Mouse (Mus musculus) E14TG2a.4 (cell line): ENCODE results near the gene Rab19.

ENCODE experiments used
- H3K27me3 ChIP-seq: 2 replicates; pipeline ENCODE4 v1.6.1; 2014; ENCODE audit warnings: low read length, control low read depth; ENCODE audit not compliant: insufficient read depth
- H3K36me3 ChIP-seq: 2 replicates; pipeline ENCODE4 v1.6.1; 2014; ENCODE audit warnings: low read length, control low read depth; ENCODE audit not compliant: insufficient read depth
- H3K4me1 ChIP-seq: replicated peaks from 2 replicates; pipeline ENCODE4 v1.6.1; 2014; ENCODE audit warnings: low read depth, low read length, control low read depth
- H3K4me3 ChIP-seq: replicated peaks from 2 replicates; pipeline ENCODE4 v1.5.1; 2014; ENCODE audit warnings: mild to moderate bottlenecking, low read length
- H3K9me3 ChIP-seq: 2 replicates; pipeline ENCODE4 v1.6.1; 2014; ENCODE audit warnings: low read length, control low read depth
- CTCF ChIP-seq: conservative IDR thresholded peaks from 2 replicates; pipeline ENCODE4 v1.5.1; 2014; ENCODE audit warnings: low read length
- NANOG ChIP-seq: IDR thresholded peaks from 2 replicates; pipeline ENCODE4 v1.6.1; 2014; ENCODE audit warnings: borderline replicate concordance, low read length, mixed read lengths
- POU5F1 ChIP-seq: IDR thresholded peaks from 2 replicates; pipeline ENCODE4 v1.6.1; 2014; ENCODE audit warnings: low read length, borderline replicate concordance

Gene Rab19

GRCm38 (mm10) chr6:39419386-39419850 is 38.4 kb downstream of the Rab19 start:
- Histone ChIP-seq H3K9me3 (no peaks in the 10 kb centered on the region), H3K4me1 (peaks cover 58% of the 10 kb centered on the region), H3K4me3 (peak overlapping the region; percentile 98), H3K27me3 (no peaks in the 10 kb centered on the region), H3K36me3 (peaks cover 41% of the 10 kb centered on the region)
- TF ChIP-seq NANOG: no peak
- no peak for TF ChIP-seq POU5F1
- no peak for TF ChIP-seq CTCF

- H3K36me3 ChIP-seq: peaks cover 35% of the 10 kb centered on the region
- peak within 1 kb of the TSS; percentile 98 for H3K4me3 ChIP-seq
- no peaks in the 10 kb centered on the region for H3K27me3 ChIP-seq
- no peaks in the 10 kb centered on the region for H3K9me3 ChIP-seq
- TF ChIP-seq NANOG (no peak), POU5F1 (no peak)
- H3K4me1 ChIP-seq: peaks cover 58% of the 10 kb centered on the region
These were observed 39.1 kb downstream of the Rab19 start, which contains the start of gene Mkrn1 for GRCm38 (mm10) chr6:39419851-39420721. Gene Mkrn1 (minus strand): TSS chr6:39420462.

GRCm38 (mm10) chr6:39420867-39421266 is 39.9 kb downstream of the Rab19 start:
- Histone ChIP-seq H3K4me1 (peaks cover 65% of the 10 kb centered on the region), H3K36me3 (peaks cover 32% of the 10 kb centered on the region), H3K27me3 (no peaks in the 10 kb centered on the region), H3K4me3 (peak overlapping the region; percentile 98), H3K9me3 (no peaks in the 10 kb centered on the region)
- TF ChIP-seq CTCF (no peak), POU5F1 (peak; percentile 61; the same call in 1 of the 2 replicates)

- TF ChIP-seq POU5F1: no peak
- TF ChIP-seq CTCF: no peak
- no peaks in the 10 kb centered on the region for H3K27me3 ChIP-seq
- H3K9me3 ChIP-seq: no peaks in the 10 kb centered on the region
- H3K36me3 ChIP-seq: peaks cover 12% of the 10 kb centered on the region
- peaks cover 66% of the 10 kb centered on the region for H3K4me1 ChIP-seq
- peak overlapping the region; percentile 98 for H3K4me3 ChIP-seq
These were observed 42.2 kb downstream of the Rab19 start for GRCm38 (mm10) chr6:39423130-39423551.

- TF ChIP-seq CTCF: no peak
- no peak for TF ChIP-seq POU5F1
- TF ChIP-seq NANOG: no peak
- H3K4me1 ChIP-seq: peaks cover 72% of the 10 kb centered on the region
- no peaks in the 10 kb centered on the region for H3K9me3 ChIP-seq
- peaks cover 7% of the 10 kb centered on the region for H3K36me3 ChIP-seq
- H3K4me3 ChIP-seq: peak overlapping the region; percentile 98; the same call in 1 of the 2 replicates
- H3K27me3 ChIP-seq: no peaks in the 10 kb centered on the region
These were observed 42.7 kb downstream of the Rab19 start for GRCm38 (mm10) chr6:39423686-39424085.

GRCm38 (mm10) chr6:39425181-39425580 is 44.2 kb downstream of the Rab19 start:
- no peak overlapping the region for H3K4me3 ChIP-seq
- H3K36me3 ChIP-seq: no peaks in the 10 kb centered on the region
- no peaks in the 10 kb centered on the region for H3K27me3 ChIP-seq
- peaks cover 87% of the 10 kb centered on the region for H3K4me1 ChIP-seq
- no peaks in the 10 kb centered on the region for H3K9me3 ChIP-seq
- TF ChIP-seq CTCF: no peak
- TF ChIP-seq NANOG: no peak
- no peak for TF ChIP-seq POU5F1

GRCm38 (mm10) chr6:39426725-39427124 is 45.8 kb downstream of the Rab19 start:
- TF ChIP-seq POU5F1: no peak
- peak; percentile 56; the same call in 1 of the 2 replicates for TF ChIP-seq NANOG
- Histone ChIP-seq H3K4me3 (no peak overlapping the region), H3K36me3 (no peaks in the 10 kb centered on the region)

GRCm38 (mm10) chr6:39427276-39428003 is 46.5 kb downstream of the Rab19 start:
- Histone ChIP-seq H3K27me3 (no peaks in the 10 kb centered on the region), H3K4me1 (peaks cover 88% of the 10 kb centered on the region), H3K4me3 (0 out of 2 replicates have a peak overlapping the region, but pooled peaks have one; percentile 14), H3K9me3 (no peaks in the 10 kb centered on the region), H3K36me3 (no peaks in the 10 kb centered on the region)
- no peak for TF ChIP-seq POU5F1
- no peak for TF ChIP-seq CTCF
- TF ChIP-seq NANOG: no peak

More at GRCm38 (mm10) chr6:39426725-39427124, 45.8 kb downstream of the Rab19 start:
- H3K27me3 ChIP-seq: no peaks in the 10 kb centered on the region
- H3K9me3 ChIP-seq: no peaks in the 10 kb centered on the region
- H3K4me1 ChIP-seq: peaks cover 89% of the 10 kb centered on the region
